Mouse (Mus musculus) gastrocnemius, postnatal 4 days (tissue): ENCODE data around the gene Insm1. TPM values are rescaled to one million over a fixed set of nuclear protein-coding genes. Genes with fewer than 3 reads are reported as not detected.

Source experiments
- DNase-seq, 2 experiments: peaks; one replicate each; pipeline ENCODE4 v3.0.0; 2021 to 2022; ENCODE audit warnings: low spot score in 2 of 2, mixed read lengths in 2 of 2
- total RNA-seq, 2 experiments: library from RNA; stranded (reverse); gene quantifications; 2 replicates each; pipeline ENCODE4 v1.2.3; 2021

Insm1 gene
- total RNA-seq, 2 experiments from 2014 or later, result 0.12 TPM; not detected in 1

DNA sequence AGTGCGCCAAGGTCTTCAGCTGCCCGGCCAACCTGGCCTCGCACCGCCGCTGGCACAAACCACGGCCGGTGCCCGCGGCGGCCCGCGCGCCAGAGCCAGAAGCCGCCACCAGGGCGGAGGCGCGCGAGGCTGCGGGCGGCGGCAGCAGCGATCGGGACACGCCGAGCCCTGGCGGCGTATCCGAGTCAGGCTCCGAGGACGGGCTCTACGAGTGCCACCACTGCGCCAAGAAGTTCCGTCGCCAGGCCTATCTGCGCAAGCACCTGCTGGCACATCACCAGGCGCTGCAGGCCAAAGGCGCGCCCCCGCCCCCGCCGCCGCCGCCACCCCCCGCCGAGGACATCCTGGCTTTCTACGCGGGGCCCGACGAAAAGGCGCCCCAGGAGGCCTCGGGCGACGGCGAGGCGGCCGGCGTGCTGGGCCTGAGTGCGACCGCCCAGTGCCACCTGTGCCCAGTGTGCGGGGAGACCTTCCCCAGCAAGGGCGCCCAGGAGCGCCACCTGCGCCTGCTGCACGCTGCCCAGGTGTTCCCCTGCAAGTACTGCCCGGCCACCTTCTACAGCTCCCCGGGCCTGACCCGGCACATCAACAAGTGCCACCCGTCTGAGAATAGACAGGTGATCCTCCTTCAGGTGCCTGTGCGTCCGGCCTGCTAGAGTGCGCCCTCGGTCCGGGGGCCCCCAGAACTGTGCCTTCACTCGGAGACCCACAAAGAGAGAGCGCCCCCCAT lies 1.6 kb downstream of the Insm1 start:
- DNase-seq, result peak in 1 of 2 experiments; percentile 11

GRCm38 (mm10) chr2:146224141-146224540 lies 2.4 kb downstream of the Insm1 start:
- DNase-seq, result no peak

DNA sequence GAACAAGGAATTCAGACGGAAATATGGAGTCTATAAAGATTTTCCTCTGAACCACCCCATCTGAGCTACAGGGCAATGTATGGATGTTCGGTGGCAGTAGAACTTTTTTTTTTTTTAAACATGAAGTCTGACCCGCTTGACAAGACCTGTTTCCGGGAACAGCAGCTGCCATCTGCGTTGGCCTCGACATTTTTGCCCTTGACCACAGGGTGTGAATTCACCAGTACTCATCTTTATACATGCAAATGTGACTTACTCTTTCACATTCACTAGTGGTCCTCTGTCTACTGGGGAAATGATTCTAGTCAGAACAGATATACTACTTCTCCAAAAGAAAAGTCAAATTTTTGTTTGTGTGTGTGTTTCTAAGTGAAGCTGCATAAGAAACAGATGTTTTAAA lies 4.1 kb downstream of the Insm1 start:
- no peak for DNase-seq

GRCm38 (mm10) chr2:146226484-146226883 lies 4.8 kb downstream of the Insm1 start:
- DNase-seq, result peak; percentile 21 to 36

DNA sequence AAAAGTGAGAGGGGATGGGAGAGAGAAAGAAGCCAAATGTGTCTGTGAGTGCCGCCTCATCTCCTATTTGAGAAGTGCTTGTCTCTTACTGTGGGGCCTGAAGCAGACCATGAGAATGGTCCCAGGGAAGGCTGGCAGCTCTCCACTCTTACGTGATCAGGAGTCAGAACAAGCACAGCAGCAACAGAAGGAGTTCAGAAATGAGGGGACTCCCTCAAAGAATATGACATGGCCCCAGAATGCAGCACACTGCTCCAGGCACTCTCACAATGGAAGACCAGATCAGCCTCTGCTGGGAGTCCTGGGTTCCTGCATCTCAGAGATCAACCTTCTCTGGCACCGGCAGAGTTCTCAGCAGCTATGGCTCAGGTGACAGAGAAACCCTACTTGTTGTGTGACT lies 5.9 kb downstream of the Insm1 start:
- DNase-seq, result no peak

DNA sequence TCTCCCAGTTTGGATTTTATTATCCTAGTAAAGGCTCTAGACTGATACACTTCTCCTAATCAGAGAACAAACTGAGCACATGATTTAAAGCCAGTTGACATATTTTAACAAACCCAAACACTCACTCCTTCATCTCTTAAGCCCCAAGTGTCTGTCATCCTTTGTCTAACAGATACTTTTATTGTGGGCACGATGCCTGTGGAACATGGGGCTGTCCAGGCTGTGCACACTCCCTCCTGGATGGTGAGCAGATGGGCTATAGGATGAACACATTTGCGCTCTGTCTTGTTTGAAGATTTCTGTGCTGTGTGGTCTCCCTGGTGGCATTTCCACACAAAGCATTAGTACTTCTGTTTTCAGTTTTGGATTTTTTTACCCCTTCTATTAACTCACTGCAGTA lies 6.7 kb downstream of the Insm1 start:
- no peak for DNase-seq

- DNase-seq, result no peak
These were observed 9.8 kb downstream of the Insm1 start for GRCm38 (mm10) chr2:146231485-146231884.

GRCm38 (mm10) chr2:146239196-146239747 lies 17.6 kb downstream of the Insm1 start:
- no peak for DNase-seq

DNA sequence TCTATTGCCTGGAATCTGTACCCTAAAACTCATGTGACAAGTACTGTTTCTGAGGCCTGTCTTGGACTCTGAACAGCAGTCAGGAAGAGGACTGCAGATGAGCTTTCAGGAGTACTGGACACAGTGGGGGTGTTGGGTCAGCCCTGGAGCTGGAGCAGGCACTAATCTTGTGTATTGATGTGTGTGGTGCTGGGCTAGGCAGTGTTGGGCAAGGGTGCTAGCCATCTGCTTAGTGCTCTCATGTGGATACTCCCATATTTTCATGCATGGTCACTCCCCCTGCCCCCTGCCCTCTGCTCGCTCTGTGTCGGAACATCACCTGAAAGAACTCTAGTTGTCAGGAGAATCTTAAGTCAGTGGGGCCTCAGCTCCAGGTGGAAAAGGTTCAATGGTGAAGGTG lies 22.3 kb downstream of the Insm1 start:
- DNase-seq, result no peak

DNA sequence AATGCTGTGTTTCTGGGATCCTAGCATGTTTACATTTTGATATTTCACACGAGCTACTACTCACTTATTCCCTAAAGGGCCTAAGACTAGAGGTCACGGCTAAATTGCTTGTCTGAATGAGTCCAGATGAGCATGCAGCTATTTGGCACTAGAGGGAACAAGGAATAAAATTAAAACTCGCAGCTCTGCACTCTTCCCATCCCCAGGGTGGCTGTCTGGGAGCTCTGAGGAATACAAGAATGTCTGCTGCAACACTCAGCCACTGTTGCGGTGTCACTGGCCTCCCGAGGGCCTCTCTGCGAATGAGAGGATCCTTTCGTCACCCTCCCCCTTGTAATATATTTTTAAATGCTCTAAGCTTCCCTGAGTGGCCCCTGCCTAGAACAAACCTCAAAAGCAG lies 23.7 kb downstream of the Insm1 start:
- no peak for DNase-seq

GRCm38 (mm10) chr2:146246409-146247075 lies 24.8 kb downstream of the Insm1 start:
- no peak for DNase-seq

DNA sequence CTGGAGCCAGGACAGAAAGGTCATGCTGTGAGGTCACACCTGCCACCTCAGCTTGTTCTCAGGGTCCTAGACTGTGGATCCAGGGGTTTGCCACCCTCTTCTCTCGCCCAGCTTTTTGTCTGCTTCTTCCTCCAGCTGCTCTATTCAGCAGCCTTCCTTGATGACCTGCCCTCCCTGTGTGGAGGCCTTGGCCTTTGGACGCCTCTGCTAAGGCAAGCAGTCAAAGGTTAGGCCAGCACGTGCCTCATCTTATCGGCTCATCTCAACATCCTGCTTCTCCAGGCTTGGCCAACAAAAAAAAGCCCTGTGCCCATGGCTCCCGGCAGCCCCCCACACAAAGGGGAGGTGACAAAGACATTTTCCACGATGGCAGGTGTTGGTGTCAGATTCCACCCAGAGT lies 25.9 kb downstream of the Insm1 start:
- DNase-seq, result no peak

GRCm38 (mm10) chr2:146249033-146249432 lies 27.3 kb downstream of the Insm1 start:
- no peak for DNase-seq

GRCm38 (mm10) chr2:146250236-146250904 lies 28.6 kb downstream of the Insm1 start:
- DNase-seq, result no peak

GRCm38 (mm10) chr2:146254387-146254786 lies 32.7 kb downstream of the Insm1 start:
- no peak for DNase-seq

- no peak for DNase-seq
These were observed 33.9 kb downstream of the Insm1 start for GRCm38 (mm10) chr2:146255636-146256035.

- DNase-seq, result peak in 1 of 2 experiments; percentile 17
These were observed 34.7 kb downstream of the Insm1 start for GRCm38 (mm10) chr2:146256321-146256875.

GRCm38 (mm10) chr2:146257037-146257436 lies 35.3 kb downstream of the Insm1 start:
- no peak for DNase-seq

DNA sequence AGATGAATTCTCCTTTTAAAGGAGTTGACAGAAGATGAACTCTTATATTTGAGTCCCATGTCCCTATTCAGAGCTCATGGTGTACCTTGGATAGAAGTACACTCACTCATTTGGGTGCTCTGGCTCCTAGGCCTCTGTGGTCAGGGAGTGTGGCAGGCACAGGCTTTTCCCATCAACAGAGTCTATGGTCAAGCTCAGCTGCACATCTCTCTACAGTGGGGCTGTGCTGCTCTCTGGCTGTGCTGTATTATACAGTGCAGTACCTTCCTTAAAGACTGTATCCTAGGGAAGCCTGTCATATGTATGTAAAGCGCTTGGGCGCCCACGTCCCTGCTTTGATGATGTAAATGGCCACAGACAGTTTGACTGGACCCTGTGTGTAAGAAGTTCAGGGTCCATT lies 35.9 kb downstream of the Insm1 start:
- DNase-seq, result no peak

GRCm38 (mm10) chr2:146258736-146259469 lies 37.2 kb downstream of the Insm1 start:
- DNase-seq, result no peak
